Mouse (Mus musculus): ENCODE measurements around the gene Emp1. TPM values are rescaled to one million over a fixed set of nuclear protein-coding genes. Genes with fewer than 3 reads are reported as not detected.

Gene Emp1
- polyA plus RNA-seq (2017; shearing (Covaris generic)): 1.2 TPM

GRCm38 (mm10) chr6:135362459-135363159 is at the start of gene Emp1:
Gene Emp1, plus strand, starts transcription at chr6:135362545.

Other genes starting within 250 kb of the Emp1 start
- not detected for gene Gprc5d, start 244.3 kb upstream of the Emp1 start, polyA plus RNA-seq (2017; shearing (Covaris generic))
- 20.5 TPM for gene Fam234b, start 164.6 kb upstream of the Emp1 start, polyA plus RNA-seq (2017; shearing (Covaris generic))
- gene Hebp1, start 164.5 kb upstream of the Emp1 start, polyA plus RNA-seq (2017; shearing (Covaris generic)): 0.17 TPM
- gene Gsg1, start 108.2 kb upstream of the Emp1 start, polyA plus RNA-seq (2017; shearing (Covaris generic)): not detected
- not detected for gene Pbp2, start 52.1 kb upstream of the Emp1 start, polyA plus RNA-seq (2017; shearing (Covaris generic))